Mouse (Mus musculus) gastrocnemius, postnatal 4 days (tissue): ENCODE results near the gene Agpat3. TPM values are rescaled to one million over a fixed set of nuclear protein-coding genes. Genes with fewer than 3 reads are reported as not detected.

Experiments
- DNase-seq, 2 experiments: peaks; one replicate each; pipeline ENCODE4 v3.0.0; 2021 to 2022; ENCODE audit warnings: low spot score in 2 of 2, mixed read lengths in 2 of 2
- total RNA-seq, 2 experiments: library from RNA; stranded (reverse); gene quantifications; 2 replicates each; pipeline ENCODE4 v1.2.3; 2021

The Agpat3 gene
- total RNA-seq, 2 experiments from 2014 or later = 231 to 259 TPM

GRCm38 (mm10) chr10:78325916-78326647 lies 26.2 kb downstream of the Agpat3 start:
- DNase-seq = no peak

- DNase-seq = no peak
These were observed 27.6 kb downstream of the Agpat3 start for GRCm38 (mm10) chr10:78324556-78325164.

- no peak for DNase-seq
These were observed 28.9 kb downstream of the Agpat3 start for GRCm38 (mm10) chr10:78323214-78323880.

GRCm38 (mm10) chr10:78322806-78323205 lies 29.5 kb downstream of the Agpat3 start:
- DNase-seq = no peak

- DNase-seq = no peak
These were observed 31.0 kb downstream of the Agpat3 start for GRCm38 (mm10) chr10:78321133-78321757.

GRCm38 (mm10) chr10:78320526-78320925 lies 31.8 kb downstream of the Agpat3 start:
- no peak for DNase-seq

GRCm38 (mm10) chr10:78319940-78320339 lies 32.3 kb downstream of the Agpat3 start:
- DNase-seq = no peak

- no peak for DNase-seq
These were observed 34.9 kb downstream of the Agpat3 start for GRCm38 (mm10) chr10:78317270-78317923.

- no peak for DNase-seq
These were observed 35.8 kb downstream of the Agpat3 start for GRCm38 (mm10) chr10:78316228-78317087.

- DNase-seq = no peak
These were observed 37.1 kb downstream of the Agpat3 start for GRCm38 (mm10) chr10:78315145-78315544.

GRCm38 (mm10) chr10:78311886-78312635 lies 40.2 kb downstream of the Agpat3 start:
- peak in 1 of 2 experiments; percentile 39 for DNase-seq

- no peak for DNase-seq
These were observed 41.5 kb downstream of the Agpat3 start for GRCm38 (mm10) chr10:78310747-78311267.

GRCm38 (mm10) chr10:78308617-78309016 lies 43.7 kb downstream of the Agpat3 start:
- no peak for DNase-seq

GRCm38 (mm10) chr10:78307391-78307790 lies 44.9 kb downstream of the Agpat3 start:
- no peak for DNase-seq

GRCm38 (mm10) chr10:78306027-78306426 lies 46.3 kb downstream of the Agpat3 start:
- DNase-seq = no peak

GRCm38 (mm10) chr10:78304996-78305395 lies 47.3 kb downstream of the Agpat3 start:
- DNase-seq = no peak

GRCm38 (mm10) chr10:78303675-78304074 lies 48.6 kb downstream of the Agpat3 start:
- no peak for DNase-seq

- DNase-seq = no peak
These were observed 52.2 kb downstream of the Agpat3 start for GRCm38 (mm10) chr10:78300061-78300460.
